Mouse (Mus musculus): ENCODE measurements around the gene Vash1. TPM values are rescaled to one million over a fixed set of nuclear protein-coding genes. Genes with fewer than 3 reads are reported as not detected.

The Vash1 gene
- 4.3 and 5.6 TPM in 2 replicates for total RNA-seq (2021)
- long read RNA-seq: 0 reads

GRCm38 (mm10) chr12:86678591-86679545 lies at the start of gene Vash1:
Gene Vash1, plus strand, starts transcription at chr12:86678700.
- peak; percentile 74 for DNase-seq

GRCm38 (mm10) chr12:86628783-86629172 lies 49.7 kb upstream of the Vash1 start:
- no peak for DNase-seq

GRCm38 (mm10) chr12:86641763-86642162 lies 36.7 kb upstream of the Vash1 start:
- peak; percentile 12 for DNase-seq

GRCm38 (mm10) chr12:86644512-86645273 lies 33.8 kb upstream of the Vash1 start:
- no peak for DNase-seq

GRCm38 (mm10) chr12:86645494-86645893 lies 33.0 kb upstream of the Vash1 start:
- DNase-seq: no peak

GRCm38 (mm10) chr12:86646831-86647230 lies 31.7 kb upstream of the Vash1 start:
- DNase-seq: no peak

- no peak for DNase-seq
Measured at GRCm38 (mm10) chr12:86647279-86647678, 31.2 kb upstream of the Vash1 start.

GRCm38 (mm10) chr12:86647736-86648135 lies 30.8 kb upstream of the Vash1 start:
- DNase-seq: no peak

- DNase-seq: no peak
Measured at GRCm38 (mm10) chr12:86648489-86648888, 30.0 kb upstream of the Vash1 start.

- DNase-seq: no peak
Measured at GRCm38 (mm10) chr12:86651301-86651860, 27.1 kb upstream of the Vash1 start.

GRCm38 (mm10) chr12:86652570-86653041 lies 25.9 kb upstream of the Vash1 start:
- DNase-seq: peak; percentile 78

GRCm38 (mm10) chr12:86659447-86659968 lies 19.0 kb upstream of the Vash1 start:
- no peak for DNase-seq

GRCm38 (mm10) chr12:86660466-86660865 lies 18.0 kb upstream of the Vash1 start:
- no peak for DNase-seq

- DNase-seq: no peak
Measured at GRCm38 (mm10) chr12:86665656-86666055, 12.8 kb upstream of the Vash1 start.

GRCm38 (mm10) chr12:86668404-86668803 lies 10.1 kb upstream of the Vash1 start:
- DNase-seq: no peak

- no peak for DNase-seq
Measured at GRCm38 (mm10) chr12:86672105-86672504, 6.4 kb upstream of the Vash1 start.

- DNase-seq: no peak
Measured at GRCm38 (mm10) chr12:86672507-86672906, 6.0 kb upstream of the Vash1 start.

- no peak for DNase-seq
Measured at GRCm38 (mm10) chr12:86679546-86679930, 1.0 kb downstream of the Vash1 start.

- DNase-seq: no peak
Measured at GRCm38 (mm10) chr12:86679991-86680491, 1.5 kb downstream of the Vash1 start.

GRCm38 (mm10) chr12:86680591-86681193 lies 2.2 kb downstream of the Vash1 start:
- DNase-seq: no peak

- DNase-seq: no peak
Measured at GRCm38 (mm10) chr12:86681626-86682025, 3.1 kb downstream of the Vash1 start.

GRCm38 (mm10) chr12:86682178-86682577 lies 3.7 kb downstream of the Vash1 start:
- DNase-seq: no peak
